Mouse (Mus musculus) kidney, adult 2 months (tissue): Measurements from ENCODE around the gene Nhej1.

Experiments used
- CTCF ChIP-seq: fragments of 200-500 bp; conservative IDR thresholded peaks from 2 replicates; pipeline ENCODE4 v1.5.1; 2011; ENCODE audit warnings: low read depth, mild to moderate bottlenecking, control low read depth, low read length, moderate library complexity, mixed read lengths; ENCODE audit not compliant: insufficient read depth, insufficient read length
- POLR2A ChIP-seq: fragments of 200-500 bp; IDR thresholded peaks from one replicate; pipeline ENCODE4 v1.6.1; 2011; ENCODE audit warnings: low read depth, low read length, control low read depth

- TF ChIP-seq CTCF (no peak), POLR2A (no peak)
Measured at GRCm38 (mm10) chr1:75006016-75006415, 119.0 kb downstream of the Nhej1 start.
